Mouse (Mus musculus): ENCODE results near the gene Ddx1.
A peak's percentile ranks its signal among the peaks of the same experiment; 100 is the strongest.

GRCm38 (mm10) chr12:13181721-13182120 lies 67.3 kb downstream of the Ddx1 start:
- TF ChIP-seq CTCF (IDR thresholded peaks at IDR 0.05; ENCODE audit: low read depth), result 0 out of 2 replicates have a peak, but pooled peaks have one; percentile 15
- TF ChIP-seq EP300 (IDR thresholded peaks at IDR 0.05; ENCODE audit: low read depth), result no peak
